ENCODE assay signal across 28 mouse cellular contexts in genomic region chr6:21122852-21123251, GRCm38 (mm10).
"Had no signal": no experiment of that assay in that cellular context is flagged by ENCODE, and none has a peak within 500 bp of the region (broad histone marks: within the 10 kb centered on the region; RNA-seq: fewer than 3 reads in every experiment).

No protein-coding gene starts in this region.

- H3K27me3 ChIP-seq: embryonic facial prominence, embryonic 12.5 days; embryonic facial prominence, embryonic 13.5 days; embryonic facial prominence, embryonic 15.5 days; forebrain, embryonic 12.5 days; forebrain, embryonic 13.5 days; forebrain, embryonic 15.5 days had no signal

- H3K4me1 ChIP-seq: embryonic facial prominence, embryonic 10.5 days; embryonic facial prominence, embryonic 12.5 days; embryonic facial prominence, embryonic 13.5 days; embryonic facial prominence, embryonic 15.5 days; forebrain, embryonic 10.5 days; forebrain, embryonic 12.5 days; forebrain, embryonic 13.5 days; forebrain, embryonic 15.5 days had no signal

- H3K27ac ChIP-seq: embryonic facial prominence, embryonic 10.5 days; embryonic facial prominence, embryonic 12.5 days; embryonic facial prominence, embryonic 13.5 days; embryonic facial prominence, embryonic 15.5 days; forebrain, embryonic 10.5 days; forebrain, embryonic 12.5 days; forebrain, embryonic 13.5 days; forebrain, embryonic 15.5 days; gastrocnemius, adult 2 months had no signal

- H3K4me2 ChIP-seq: embryonic facial prominence, embryonic 12.5 days; embryonic facial prominence, embryonic 13.5 days; embryonic facial prominence, embryonic 15.5 days; forebrain, embryonic 12.5 days; forebrain, embryonic 13.5 days; forebrain, embryonic 15.5 days had no signal

- H3K9me3 ChIP-seq: embryonic facial prominence, embryonic 10.5 days; embryonic facial prominence, embryonic 12.5 days; embryonic facial prominence, embryonic 15.5 days; forebrain, embryonic 10.5 days; forebrain, embryonic 12.5 days; forebrain, embryonic 13.5 days; forebrain, embryonic 15.5 days had no signal

- H3K4me3 ChIP-seq: embryonic facial prominence, embryonic 10.5 days; embryonic facial prominence, embryonic 12.5 days; embryonic facial prominence, embryonic 13.5 days; embryonic facial prominence, embryonic 15.5 days; erythroblast, embryonic 14.5 days; forebrain, embryonic 10.5 days; forebrain, embryonic 12.5 days; forebrain, embryonic 13.5 days; forebrain, embryonic 15.5 days; gastrocnemius, adult 2 months had no signal

- H3K9ac ChIP-seq: embryonic facial prominence, embryonic 12.5 days; embryonic facial prominence, embryonic 13.5 days; embryonic facial prominence, embryonic 15.5 days; forebrain, embryonic 12.5 days; forebrain, embryonic 13.5 days; forebrain, embryonic 15.5 days; forebrain, postnatal 0 days had no signal

- H3K36me3 ChIP-seq: embryonic facial prominence, embryonic 10.5 days; embryonic facial prominence, embryonic 12.5 days; embryonic facial prominence, embryonic 13.5 days; embryonic facial prominence, embryonic 15.5 days; forebrain, embryonic 10.5 days; forebrain, embryonic 12.5 days; forebrain, embryonic 15.5 days had no signal

- DNase-seq: cerebellum, adult 18-20 months; cerebellum, adult 2 months; cerebellum, adult 8-10 months; cerebellum, adult 9-10 months; cerebellum, adult 9-11 months; cerebellum, postnatal 10 days; cerebellum, postnatal 14 days; cerebellum, postnatal 25 days; cerebellum, postnatal 36 days; embryo, embryonic 11 days; forebrain, postnatal 0 days; gastrocnemius, adult 2 months; gastrocnemius, postnatal 10 days; gastrocnemius, postnatal 14 days; gastrocnemius, postnatal 25 days; gastrocnemius, postnatal 36 days; heart, adult 11 months had no signal

- ATAC-seq: forebrain, embryonic 13.5 days; forebrain, embryonic 14.5 days; forebrain, embryonic 15.5 days; forebrain, embryonic 16.5 days; forebrain, postnatal 0 days had no signal
